Mouse (Mus musculus) stomach, postnatal 0 days (tissue): ENCODE data around the gene Mettl21c. TPM values are rescaled to one million over a fixed set of nuclear protein-coding genes. Genes with fewer than 3 reads are reported as not detected.
"Not testable (repeated sequence)": the region's sequence is repeated elsewhere in the genome, so short reads cannot be mapped to it uniquely, and the experiment has no call there.

ENCODE experiments used
- ATAC-seq: fragments of 200-750 bp; cut with Nextera tagmentation; 2 replicates; pipeline ENCODE4 v1.8.0; 2017; ENCODE audit not compliant: low FRiP score, low TSS enrichment
- DNase-seq: peaks from one replicate; pipeline ENCODE4 v3.0.0-alpha.2; 2016; ENCODE audit warnings: low spot score
- H3K27ac ChIP-seq: fragments of 300-500 bp; sonication (generic); replicated peaks from 2 replicates; pipeline ENCODE4 v1.5.1; 2014; ENCODE audit warnings: mild to moderate bottlenecking, control low read depth
- H3K27me3 ChIP-seq: fragments of 300-500 bp; sonication (generic); 2 replicates; pipeline ENCODE4 v1.6.1; 2014; ENCODE audit warnings: low read length; ENCODE audit not compliant: control insufficient read depth, insufficient read depth
- H3K36me3 ChIP-seq: fragments of 300-500 bp; sonication (generic); 2 replicates; pipeline ENCODE4 v1.6.1; 2014; ENCODE audit warnings: low read length, mixed read lengths; ENCODE audit not compliant: control insufficient read depth, insufficient read depth
- H3K4me1 ChIP-seq: fragments of 300-500 bp; sonication (generic); replicated peaks from 2 replicates; pipeline ENCODE4 v1.6.1; 2014; ENCODE audit warnings: antibody characterized with exemption; ENCODE audit not compliant: control insufficient read depth, insufficient read depth
- H3K4me2 ChIP-seq: fragments of 300-500 bp; sonication (generic); replicated peaks from 2 replicates; pipeline ENCODE4 v1.6.1; 2014; ENCODE audit warnings: low read depth, mild to moderate bottlenecking, control low read depth, moderate library complexity
- H3K4me3 ChIP-seq: fragments of 300-500 bp; sonication (generic); 2 replicates; pipeline ENCODE4 v1.5.1; 2014; ENCODE audit warnings: low read depth, low read length, control low read depth
- H3K9ac ChIP-seq: fragments of 300-500 bp; sonication (generic); 2 replicates; pipeline ENCODE4 v1.6.1; 2014; ENCODE audit warnings: mild to moderate bottlenecking, low read length, control low read depth, mixed read lengths
- H3K9me3 ChIP-seq: fragments of 300-500 bp; sonication (generic); 2 replicates; pipeline ENCODE4 v1.6.1; 2016; ENCODE audit warnings: low read length; ENCODE audit not compliant: control insufficient read depth
- CTCF ChIP-seq: IDR thresholded peaks from 2 replicates; pipeline ENCODE4 v1.5.1; 2016; ENCODE audit warnings: antibody characterized with exemption, low read depth, mild to moderate bottlenecking, moderate library complexity
- EP300 ChIP-seq: optimal IDR thresholded peaks from 2 replicates; pipeline ENCODE3; 2016; ENCODE audit warnings: antibody characterized with exemption
- WGBS: fragments of 180-500 bp; shearing (Covaris S2); extraction: QIAGEN DNeasy Blood & Tissue Kit; methylation state at CpG from one replicate; pipeline ENCODE4 v1.1.7; 2014; 5-methylcytosine and 5-hydroxymethylcytosine counted together
- polyA plus RNA-seq: library from polyadenylated mRNA; unstranded; fragments of >200 nt; fragmentation: Nextera tagmentation; extraction: Ambion mirVana; gene quantifications from 2 replicates; pipeline ENCODE4 v1.2.1, GENCODE M21; 2015

The Mettl21c gene
- 0.29 and 0.47 TPM in 2 replicates for polyA plus RNA-seq

DNA sequence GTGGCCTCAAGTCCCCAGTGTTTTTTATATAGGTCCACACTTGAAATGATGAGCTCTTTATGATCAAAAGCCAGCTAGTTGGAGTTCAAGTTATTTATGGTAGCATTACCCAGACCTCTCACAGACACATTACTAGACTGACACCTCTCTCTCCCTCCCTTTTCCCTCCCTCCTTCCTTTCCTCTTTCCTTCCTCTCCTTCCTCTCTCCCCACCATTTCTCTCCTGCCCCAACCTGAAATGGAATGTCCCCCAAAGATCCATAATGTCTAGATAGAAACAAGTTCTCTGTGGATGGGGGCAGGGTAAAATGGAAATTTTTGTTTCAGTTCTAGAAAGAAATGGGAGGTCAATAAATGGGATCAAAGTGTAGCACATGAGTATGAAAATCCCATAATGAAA is at the start of gene Mettl21c:
Gene Mettl21c, minus strand, starts transcription at position 101 of the 400 bp plus-strand sequence.
- no peaks in the 10 kb centered on the region for H3K9me3 ChIP-seq
- no peaks in the 10 kb centered on the region for H3K36me3 ChIP-seq
- DNase-seq: no peak
- H3K4me1 ChIP-seq: no peaks in the 10 kb centered on the region
- H3K4me3 ChIP-seq: no peak within 1 kb of the TSS
- no peak within 1 kb of the TSS for H3K27ac ChIP-seq
- no peak within 1 kb of the TSS for H3K4me2 ChIP-seq
- ATAC-seq: no peak
- H3K27me3 ChIP-seq: no peaks in the 10 kb centered on the region
- TF ChIP-seq EP300 (no peak), CTCF (no peak)
- no peak within 1 kb of the TSS for H3K9ac ChIP-seq

DNA sequence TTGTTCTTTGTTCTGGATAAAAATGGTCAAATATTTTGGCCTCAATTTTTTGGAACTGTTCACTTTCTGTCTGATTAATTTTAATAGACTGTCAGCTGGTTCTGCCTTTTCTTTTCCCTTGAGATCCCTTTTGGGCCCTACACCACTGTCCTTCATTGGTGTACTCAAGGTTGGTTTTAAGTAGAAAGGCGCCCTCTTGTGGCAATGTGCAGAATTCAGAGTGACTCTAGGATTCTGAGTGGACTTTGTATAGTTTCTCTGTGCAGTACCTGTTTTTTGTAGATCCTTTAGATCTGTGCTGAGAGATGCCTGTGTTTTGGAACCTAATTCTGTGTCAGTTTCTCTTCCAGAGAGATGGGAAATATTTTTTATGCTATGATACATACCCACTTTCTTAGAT is 44.8 kb upstream of the Mettl21c start:
- Histone ChIP-seq H3K4me3 (no peak overlapping the region), H3K36me3 (no peaks in the 10 kb centered on the region), H3K4me2 (no peak overlapping the region), H3K27me3 (no peaks in the 10 kb centered on the region), H3K9me3 (no peaks in the 10 kb centered on the region), H3K4me1 (no peaks in the 10 kb centered on the region), H3K9ac (no peak overlapping the region), H3K27ac (no peak overlapping the region)
- WGBS: 4% methylated on average over 1 of the region's 1 CpGs
- TF ChIP-seq EP300 (no peak), CTCF (peak; percentile 78)
- peak; percentile 57 for DNase-seq
- ATAC-seq: no peak

DNA sequence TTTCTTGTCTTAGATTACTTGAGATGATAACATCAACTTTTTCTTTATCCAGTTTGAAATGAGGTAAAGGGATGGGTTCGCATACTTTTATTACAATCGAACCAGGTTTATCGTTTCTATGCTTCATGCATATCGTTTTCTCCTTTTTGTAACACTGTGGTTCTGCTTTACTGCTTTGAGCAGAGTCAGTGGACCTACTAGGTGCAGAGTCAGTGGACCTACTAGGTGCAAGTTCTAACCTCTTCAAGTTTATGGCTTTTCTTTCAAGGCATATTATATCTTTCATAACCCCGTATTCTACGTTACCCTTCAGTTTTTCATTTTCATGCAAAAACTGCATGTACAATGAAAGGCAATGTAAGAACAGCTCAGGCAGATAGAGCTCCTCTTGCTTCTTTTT is 43.6 kb upstream of the Mettl21c start:
- H3K4me2 ChIP-seq: no peak overlapping the region
- ATAC-seq: no peak
- WGBS: 91% methylated on average over 6 of the region's 6 CpGs
- no peak overlapping the region for H3K9ac ChIP-seq
- no peak for DNase-seq
- H3K27ac ChIP-seq: no peak overlapping the region
- no peaks in the 10 kb centered on the region for H3K27me3 ChIP-seq
- H3K4me3 ChIP-seq: no peak overlapping the region
- H3K36me3 ChIP-seq: no peaks in the 10 kb centered on the region
- TF ChIP-seq CTCF (no peak), EP300 (no peak)
- H3K9me3 ChIP-seq: no peaks in the 10 kb centered on the region
- no peaks in the 10 kb centered on the region for H3K4me1 ChIP-seq

DNA sequence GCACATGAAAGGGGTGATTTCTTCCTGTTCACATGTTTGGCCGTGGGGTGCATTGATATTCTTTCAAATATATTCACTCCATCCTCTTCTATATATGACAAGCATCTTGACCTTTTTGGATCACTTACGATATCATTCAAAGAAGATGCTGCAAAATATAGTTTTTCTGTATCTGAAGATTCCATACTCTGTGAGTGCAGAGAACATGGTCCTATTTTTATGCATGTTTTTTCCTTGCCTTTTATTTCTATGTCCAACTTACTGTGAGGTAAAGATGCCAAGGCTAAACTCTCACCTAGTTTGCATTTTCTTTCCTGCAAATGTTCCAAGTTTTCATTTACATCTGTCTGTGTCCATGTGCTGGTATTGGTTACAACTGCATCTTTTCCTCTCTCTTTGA is 42.0 kb upstream of the Mettl21c start, which contains the start of gene Gm8251:
Gene Gm8251, minus strand, starts transcription at position 101 of the 400 bp plus-strand sequence.
- no peaks in the 10 kb centered on the region for H3K9me3 ChIP-seq
- TF ChIP-seq CTCF (no peak), EP300 (no peak)
- no peak within 1 kb of the TSS for H3K27ac ChIP-seq
- no peaks in the 10 kb centered on the region for H3K36me3 ChIP-seq
- 92% methylated on average over 2 of the region's 2 CpGs for WGBS
- no peak within 1 kb of the TSS for H3K9ac ChIP-seq
- no peak within 1 kb of the TSS for H3K4me3 ChIP-seq
- no peaks in the 10 kb centered on the region for H3K27me3 ChIP-seq
- H3K4me1 ChIP-seq: no peaks in the 10 kb centered on the region
- H3K4me2 ChIP-seq: no peak within 1 kb of the TSS
- DNase-seq (no peak), ATAC-seq (no peak)

DNA sequence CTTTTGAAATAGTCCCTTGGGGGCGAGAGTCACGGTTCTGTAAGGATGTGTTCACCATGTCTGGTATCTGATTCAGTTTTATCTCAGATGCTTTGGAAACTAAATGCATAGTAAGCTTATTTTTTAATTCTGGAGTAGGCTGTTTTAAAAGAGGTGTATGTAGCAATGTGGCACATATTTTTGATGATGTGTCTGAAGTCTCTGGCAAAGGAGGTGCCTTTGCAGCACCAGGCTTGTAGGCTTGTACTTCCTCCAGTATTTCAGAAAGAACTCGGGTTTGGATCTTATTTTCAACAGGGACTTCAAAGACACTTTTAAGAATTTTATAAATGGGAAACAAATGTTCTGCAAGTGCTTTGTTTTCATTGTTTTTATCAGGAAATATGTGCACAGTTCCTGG is 38.0 kb upstream of the Mettl21c start:
- Histone ChIP-seq H3K36me3 (no peaks in the 10 kb centered on the region), H3K4me1 (no peaks in the 10 kb centered on the region), H3K27me3 (no peaks in the 10 kb centered on the region), H3K4me2 (no peak overlapping the region), H3K4me3 (no peak overlapping the region), H3K9ac (no peak overlapping the region), H3K27ac (no peak overlapping the region), H3K9me3 (no peaks in the 10 kb centered on the region)
- TF ChIP-seq CTCF (no peak), EP300 (no peak)
- ATAC-seq: no peak
- DNase-seq: no peak
- 82% methylated on average over 3 of the region's 3 CpGs for WGBS

DNA sequence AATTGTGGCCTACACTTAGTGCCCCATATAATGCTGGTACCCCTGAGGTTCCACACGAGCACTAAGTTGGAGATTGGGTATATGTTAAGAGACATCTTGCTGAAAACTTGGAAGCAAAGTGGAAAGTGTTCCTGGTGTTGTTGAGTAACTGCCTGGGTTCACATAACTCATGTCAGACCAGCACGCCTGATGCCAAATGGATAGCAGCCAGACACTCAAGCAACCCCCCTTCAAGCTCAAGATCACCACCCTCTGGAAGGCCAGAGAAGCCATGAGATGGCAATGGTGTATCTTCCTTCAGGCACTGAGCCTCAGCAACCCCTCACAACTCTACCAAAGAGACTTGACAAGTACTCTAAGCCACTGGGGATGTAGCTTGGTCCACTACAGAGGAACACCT is 26.7 kb upstream of the Mettl21c start:
- DNase-seq: no peak
- H3K4me1 ChIP-seq: no peaks in the 10 kb centered on the region
- no peak overlapping the region for H3K4me2 ChIP-seq
- no peak overlapping the region for H3K9ac ChIP-seq
- no peaks in the 10 kb centered on the region for H3K27me3 ChIP-seq
- no peaks in the 10 kb centered on the region for H3K9me3 ChIP-seq
- H3K36me3 ChIP-seq: no peaks in the 10 kb centered on the region
- TF ChIP-seq CTCF (no peak), EP300 (no peak)
- 51% methylated on average over 2 of the region's 2 CpGs for WGBS
- no peak overlapping the region for H3K27ac ChIP-seq
- H3K4me3 ChIP-seq: no peak overlapping the region
- no peak for ATAC-seq

DNA sequence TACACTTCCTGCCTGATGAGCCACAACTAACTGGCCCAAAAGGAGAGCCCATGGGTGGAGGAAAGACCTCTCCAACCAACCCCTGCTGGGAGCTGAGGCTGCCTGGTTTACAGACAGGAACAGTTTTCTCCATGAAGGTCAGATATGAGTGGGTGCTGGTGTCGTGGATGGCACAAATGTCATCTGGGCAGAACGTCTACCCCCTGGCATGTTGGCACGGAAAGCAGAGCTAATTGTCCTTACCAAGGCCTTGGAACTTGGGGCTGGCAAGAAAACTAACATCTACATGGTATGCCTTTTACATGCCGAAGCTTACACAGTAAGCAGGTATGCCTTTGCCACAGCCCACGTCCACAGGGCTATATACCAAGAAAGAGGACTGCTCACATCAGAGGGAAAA is 25.9 kb upstream of the Mettl21c start:
- H3K9ac ChIP-seq, H3K4me3 ChIP-seq, H3K9me3 ChIP-seq, H3K27ac ChIP-seq, ATAC-seq, DNase-seq, H3K36me3 ChIP-seq, H3K4me2 ChIP-seq, H3K27me3 ChIP-seq, H3K4me1 ChIP-seq: not testable (repeated sequence)
- 90% methylated on average over 5 of the region's 5 CpGs for WGBS
